Mouse (Mus musculus) neural tube, embryonic 12.5 days (tissue): ENCODE measurements around the gene Vmn2r93. TPM values are rescaled to one million over a fixed set of nuclear protein-coding genes. Genes with fewer than 3 reads are reported as not detected.

Source experiments
- ATAC-seq: fragments of 200-750 bp; cut with Nextera tagmentation; 2 replicates; pipeline ENCODE4 v1.8.0; 2017; ENCODE audit warnings: low read depth, mild to moderate bottlenecking, moderate TSS enrichment, moderate library complexity; ENCODE audit not compliant: low FRiP score
- H3K27ac ChIP-seq: fragments of 300-500 bp; sonication (generic); 2 replicates; pipeline ENCODE4 v1.5.1; 2016
- H3K27me3 ChIP-seq: fragments of 300-500 bp; sonication (generic); replicated peaks from 2 replicates; pipeline ENCODE4 v1.6.1; 2016; ENCODE audit warnings: mild to moderate bottlenecking
- H3K36me3 ChIP-seq: fragments of 300-500 bp; sonication (generic); 2 replicates; pipeline ENCODE4 v1.6.1; 2016; ENCODE audit warnings: mild to moderate bottlenecking
- H3K4me1 ChIP-seq: fragments of 300-500 bp; sonication (generic); 2 replicates; pipeline ENCODE4 v1.6.1; 2016
- H3K4me2 ChIP-seq: fragments of 300-500 bp; sonication (generic); replicated peaks from 2 replicates; pipeline ENCODE4 v1.6.1; 2016; ENCODE audit warnings: mild to moderate bottlenecking
- H3K4me3 ChIP-seq: fragments of 300-500 bp; sonication (generic); 2 replicates; pipeline ENCODE4 v1.5.1; 2016
- H3K9ac ChIP-seq: fragments of 300-500 bp; sonication (generic); 2 replicates; pipeline ENCODE4 v1.6.1; 2016; ENCODE audit warnings: mild to moderate bottlenecking
- H3K9me3 ChIP-seq: fragments of 300-500 bp; sonication (generic); 2 replicates; pipeline ENCODE4 v1.6.1; 2016; ENCODE audit warnings: mild to moderate bottlenecking
- WGBS: fragments of 180-500 bp; shearing (Covaris S2); methylation state at CpG from one replicate; pipeline ENCODE4 v1.1.7; 2016; 5-methylcytosine and 5-hydroxymethylcytosine counted together
- polyA plus RNA-seq: library from polyadenylated mRNA; unstranded; fragments of >200 nt; fragmentation: Nextera tagmentation; extraction: Ambion mirVana; gene quantifications from 2 replicates; pipeline ENCODE4 v1.2.1, GENCODE M21; 2016

The Vmn2r93 gene
- not detected in 2 replicates for polyA plus RNA-seq

DNA sequence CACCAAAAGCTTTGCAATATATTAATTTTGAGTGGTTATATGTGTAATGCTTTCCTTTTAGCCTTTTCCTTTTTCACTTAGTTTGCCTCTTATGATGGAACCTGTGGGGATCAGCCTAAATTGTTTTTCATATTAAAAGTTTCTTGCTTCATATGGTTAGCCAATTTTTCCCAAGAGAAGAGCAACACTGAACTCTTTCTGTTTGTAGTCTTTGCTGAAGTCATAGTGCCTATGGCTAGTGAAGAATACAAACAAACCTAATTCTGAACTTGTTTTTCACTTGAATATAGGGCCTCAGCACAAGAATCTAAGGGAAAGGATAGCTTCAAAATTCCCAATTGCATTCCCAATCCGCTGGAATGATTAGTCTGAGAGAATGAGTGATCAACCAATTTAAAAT lies at the start of gene Vmn2r93:
TSS of gene Vmn2r93 (plus strand) at position 301 of the 400 bp plus-strand sequence.
- no peak within 1 kb of the TSS for H3K9ac ChIP-seq
- no peak within 1 kb of the TSS for H3K4me3 ChIP-seq
- H3K4me1 ChIP-seq = no peaks in the 10 kb centered on the region
- H3K36me3 ChIP-seq = no peaks in the 10 kb centered on the region
- 49% methylated on average over 1 of the region's 1 CpGs for WGBS
- no peaks in the 10 kb centered on the region for H3K27me3 ChIP-seq
- no peak within 1 kb of the TSS for H3K27ac ChIP-seq
- H3K9me3 ChIP-seq = 0 out of 2 replicates have a peak, but pooled peaks cover 4% of the 10 kb centered on the region
- no peak for ATAC-seq
- H3K4me2 ChIP-seq = no peak within 1 kb of the TSS

DNA sequence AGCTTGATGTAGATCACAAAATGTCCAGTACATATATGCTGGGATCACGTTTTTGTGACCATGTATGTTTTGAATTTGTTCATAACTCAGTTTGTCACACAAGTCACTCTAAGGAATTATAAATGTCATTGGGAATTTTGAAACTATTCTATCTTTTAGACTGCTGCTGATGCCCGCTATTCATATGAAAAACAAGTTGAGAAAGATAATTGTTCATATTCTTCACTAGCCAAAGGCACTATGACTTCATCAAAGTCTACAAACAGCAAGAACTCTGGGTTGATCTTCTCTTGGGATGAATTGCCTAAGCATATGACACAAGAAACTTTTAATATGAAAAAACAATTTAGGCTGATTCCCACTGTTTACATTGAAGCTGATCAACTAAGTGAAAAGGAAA lies 20.2 kb upstream of the Vmn2r93 start, which contains the start of gene Vmn2r94:
TSS of gene Vmn2r94 (minus strand) at position 101 of the 400 bp plus-strand sequence.
- H3K27me3 ChIP-seq = no peaks in the 10 kb centered on the region
- H3K4me3 ChIP-seq = no peak within 1 kb of the TSS
- no peaks in the 10 kb centered on the region for H3K4me1 ChIP-seq
- peaks cover 9% of the 10 kb centered on the region; the same call in 1 of the 2 replicates for H3K9me3 ChIP-seq
- no peak within 1 kb of the TSS for H3K27ac ChIP-seq
- H3K36me3 ChIP-seq = no peaks in the 10 kb centered on the region
- no peak within 1 kb of the TSS for H3K9ac ChIP-seq
- WGBS = 71% methylated on average over 2 of the region's 2 CpGs
- no peak within 1 kb of the TSS for H3K4me2 ChIP-seq
- ATAC-seq = no peak

DNA sequence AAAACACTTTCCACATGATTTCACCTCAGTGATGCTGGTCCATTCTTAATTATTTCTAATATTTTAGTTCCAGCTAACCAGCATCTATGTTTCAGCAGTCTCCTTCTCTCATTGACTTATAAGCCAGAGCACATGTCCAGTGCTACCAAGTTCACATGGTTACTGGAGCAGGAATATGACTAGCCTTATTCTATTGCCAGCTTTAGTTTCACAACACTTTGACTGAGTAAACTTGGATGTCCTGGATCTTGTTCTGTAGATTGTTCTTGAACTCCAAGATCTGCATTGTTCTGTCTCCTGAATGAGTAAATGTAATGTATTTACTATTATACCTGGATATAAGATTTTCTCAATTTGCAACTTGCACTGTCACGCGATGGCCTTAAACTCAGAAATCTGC lies 25.1 kb downstream of the Vmn2r93 start:
- H3K36me3 ChIP-seq = no peaks in the 10 kb centered on the region
- H3K9me3 ChIP-seq = peaks cover 15% of the 10 kb centered on the region
- no peak overlapping the region for H3K27ac ChIP-seq
- WGBS = 95% methylated on average over 2 of the region's 2 CpGs
- no peak overlapping the region for H3K4me3 ChIP-seq
- no peak overlapping the region for H3K4me2 ChIP-seq
- H3K9ac ChIP-seq = no peak overlapping the region
- H3K27me3 ChIP-seq = no peaks in the 10 kb centered on the region
- H3K4me1 ChIP-seq = no peaks in the 10 kb centered on the region
- no peak for ATAC-seq

DNA sequence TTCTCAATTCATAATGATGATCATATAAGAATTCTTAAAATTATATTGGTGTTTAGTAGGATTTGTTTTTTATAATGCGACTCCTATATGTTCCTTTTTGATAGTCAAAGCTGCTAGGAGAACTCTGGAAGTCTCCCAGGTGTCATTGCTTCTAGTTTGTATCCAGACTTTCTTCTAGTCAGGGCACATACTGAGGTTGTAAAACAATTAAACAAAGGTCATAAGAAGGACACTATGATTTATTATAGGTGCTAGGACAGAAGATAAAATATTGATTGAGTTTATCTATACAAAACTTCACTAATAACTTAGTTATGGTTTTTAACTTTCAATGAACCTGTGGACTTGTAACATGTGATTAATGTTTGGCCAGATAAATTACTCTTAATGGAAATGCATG lies 62.1 kb downstream of the Vmn2r93 start:
- Histone ChIP-seq H3K9me3 (peaks cover 12% of the 10 kb centered on the region; the same call in 1 of the 2 replicates), H3K4me1 (no peaks in the 10 kb centered on the region), H3K4me2 (no peak overlapping the region), H3K9ac (no peak overlapping the region), H3K4me3 (no peak overlapping the region), H3K27me3 (no peaks in the 10 kb centered on the region), H3K27ac (no peak overlapping the region), H3K36me3 (no peaks in the 10 kb centered on the region)
- 76% methylated on average over 1 of the region's 1 CpGs for WGBS
- ATAC-seq = no peak

DNA sequence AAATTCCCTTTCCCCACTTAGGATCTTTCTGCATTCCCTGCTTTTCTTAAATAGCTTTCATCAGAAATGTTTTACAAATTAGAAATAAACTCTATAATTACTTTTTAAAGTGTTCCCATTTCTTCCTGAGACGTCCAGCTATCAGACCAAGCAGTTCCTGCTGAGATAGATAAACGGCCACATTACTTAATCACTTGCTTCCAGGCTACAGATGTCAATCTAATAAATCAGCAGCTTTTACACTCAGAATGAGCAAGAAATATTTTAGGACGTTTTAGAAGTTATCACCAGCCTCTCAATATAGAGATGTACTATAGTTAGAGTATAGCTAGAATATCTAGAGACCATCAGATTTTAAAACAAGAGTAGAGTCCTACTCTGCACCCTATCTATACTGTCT lies 62.7 kb downstream of the Vmn2r93 start:
- WGBS = 50% methylated on average over 3 of the region's 3 CpGs
- H3K9ac ChIP-seq = no peak overlapping the region
- H3K4me3 ChIP-seq = no peak overlapping the region
- no peaks in the 10 kb centered on the region for H3K4me1 ChIP-seq
- no peak overlapping the region for H3K4me2 ChIP-seq
- no peak overlapping the region for H3K27ac ChIP-seq
- peaks cover 14% of the 10 kb centered on the region; the same call in 1 of the 2 replicates for H3K9me3 ChIP-seq
- H3K36me3 ChIP-seq = no peaks in the 10 kb centered on the region
- H3K27me3 ChIP-seq = no peaks in the 10 kb centered on the region
- ATAC-seq = no peak

Other genes with a start within 250 kb of the Vmn2r93 start
- gene Vmn2r124, start 248.7 kb upstream of the Vmn2r93 start, polyA plus RNA-seq = not detected in 2 replicates
- gene Vmn2r91, start 213.1 kb upstream of the Vmn2r93 start, polyA plus RNA-seq = not detected in 2 replicates
- gene Vmn2r92, start 146.2 kb upstream of the Vmn2r93 start, polyA plus RNA-seq = not detected in 2 replicates
- gene Vmn2r94, start 20.3 kb upstream of the Vmn2r93 start, polyA plus RNA-seq = not detected in 2 replicates
- not detected in 2 replicates for gene Vmn2r95, start 126.0 kb downstream of the Vmn2r93 start, polyA plus RNA-seq